Mouse (Mus musculus): ENCODE measurements around the gene Ep400. TPM values are rescaled to one million over a fixed set of nuclear protein-coding genes. Genes with fewer than 3 reads are reported as not detected.
"Not testable (repeated sequence)": the region's sequence is repeated elsewhere in the genome, so short reads cannot be mapped to it uniquely, and the experiment has no call there.

Ep400 gene
- polyA plus RNA-seq, 1 experiment: 155 TPM

- peaks cover 14% of the 10 kb centered on the region for H3K4me1 ChIP-seq (replicated peaks; ENCODE audit: control insufficient read depth, insufficient read depth, low read length)
- peaks cover 4% of the 10 kb centered on the region; the same call in 1 of the 2 replicates for H3K36me3 ChIP-seq (ENCODE audit: control insufficient read depth, insufficient read depth, low read length)
- no peak overlapping the region for H3K27ac ChIP-seq (ENCODE audit: control insufficient read depth, insufficient read depth, low read length)
- H3K27me3 ChIP-seq (ENCODE audit: control insufficient read depth, insufficient read depth, low read length): no peaks in the 10 kb centered on the region
- peak overlapping the region; percentile 52 for H3K4me3 ChIP-seq (ENCODE audit: control insufficient read depth, insufficient read depth, low read length)
- DNase-seq: no peak
- 73% methylated on average over 10 of the region's 10 CpGs for WGBS
- TF ChIP-seq POLR2A (IDR thresholded peaks at IDR 0.05; ENCODE audit: control insufficient read depth, extremely low read depth, insufficient read depth, low read length, poor library complexity) (no peak), CTCF (IDR thresholded peaks at IDR 0.05; ENCODE audit: borderline replicate concordance, control insufficient read depth, extremely low read depth, insufficient read depth, low read length, poor library complexity) (no peak)
These were observed 10.4 kb upstream of the Ep400 start for GRCm38 (mm10) chr5:110780761-110781528.

GRCm38 (mm10) chr5:110779998-110780760, 9.7 kb upstream of the Ep400 start, which contains the start of gene Pus1:
Gene Pus1 (minus strand): TSS chr5:110780659.
- no peak within 1 kb of the TSS for H3K27ac ChIP-seq (ENCODE audit: control insufficient read depth, insufficient read depth, low read length)

GRCm38 (mm10) chr5:110779276-110779997, 8.9 kb upstream of the Ep400 start:
- WGBS: 23% methylated on average over 15 of the region's 15 CpGs
- TF ChIP-seq CTCF (IDR thresholded peaks at IDR 0.05; ENCODE audit: borderline replicate concordance, control insufficient read depth, extremely low read depth, insufficient read depth, low read length, poor library complexity) (no peak), POLR2A (IDR thresholded peaks at IDR 0.05; ENCODE audit: control insufficient read depth, extremely low read depth, insufficient read depth, low read length, poor library complexity) (no peak)
- Histone ChIP-seq H3K4me3 (ENCODE audit: control insufficient read depth, insufficient read depth, low read length) (peak overlapping the region; percentile 52), H3K27ac (ENCODE audit: control insufficient read depth, insufficient read depth, low read length) (no peak overlapping the region), H3K27me3 (ENCODE audit: control insufficient read depth, insufficient read depth, low read length) (no peaks in the 10 kb centered on the region), H3K36me3 (ENCODE audit: control insufficient read depth, insufficient read depth, low read length) (no peaks in the 10 kb centered on the region), H3K4me1 (replicated peaks; ENCODE audit: control insufficient read depth, insufficient read depth, low read length) (peaks cover 14% of the 10 kb centered on the region)
- DNase-seq: no peak

More at GRCm38 (mm10) chr5:110779998-110780760, 9.7 kb upstream of the Ep400 start, which contains the start of gene Pus1:
- Histone ChIP-seq H3K4me1 (replicated peaks; ENCODE audit: control insufficient read depth, insufficient read depth, low read length) (peaks cover 14% of the 10 kb centered on the region), H3K4me3 (ENCODE audit: control insufficient read depth, insufficient read depth, low read length) (peak within 1 kb of the TSS; percentile 52), H3K27me3 (ENCODE audit: control insufficient read depth, insufficient read depth, low read length) (no peaks in the 10 kb centered on the region), H3K36me3 (ENCODE audit: control insufficient read depth, insufficient read depth, low read length) (no peaks in the 10 kb centered on the region)
- peak; percentile 88 for DNase-seq
- under 1% methylated on average over 57 of the region's 57 CpGs for WGBS
- TF ChIP-seq POLR2A (IDR thresholded peaks at IDR 0.05; ENCODE audit: control insufficient read depth, extremely low read depth, insufficient read depth, low read length, poor library complexity) (no peak; the same call in 1 of the 2 replicates), CTCF (IDR thresholded peaks at IDR 0.05; ENCODE audit: borderline replicate concordance, control insufficient read depth, extremely low read depth, insufficient read depth, low read length, poor library complexity) (no peak)

- DNase-seq: no peak
- TF ChIP-seq POLR2A (IDR thresholded peaks at IDR 0.05; ENCODE audit: control insufficient read depth, extremely low read depth, insufficient read depth, low read length, poor library complexity) (no peak), CTCF (IDR thresholded peaks at IDR 0.05; ENCODE audit: borderline replicate concordance, control insufficient read depth, extremely low read depth, insufficient read depth, low read length, poor library complexity) (no peak)
- Histone ChIP-seq H3K27me3 (ENCODE audit: control insufficient read depth, insufficient read depth, low read length) (no peaks in the 10 kb centered on the region), H3K4me1 (replicated peaks; ENCODE audit: control insufficient read depth, insufficient read depth, low read length) (peaks cover 14% of the 10 kb centered on the region), H3K27ac (ENCODE audit: control insufficient read depth, insufficient read depth, low read length) (no peak overlapping the region), H3K4me3 (ENCODE audit: control insufficient read depth, insufficient read depth, low read length) (no peak overlapping the region), H3K36me3 (ENCODE audit: control insufficient read depth, insufficient read depth, low read length) (no peaks in the 10 kb centered on the region)
- 96% methylated on average over 12 of the region's 12 CpGs for WGBS
These were observed 7.7 kb upstream of the Ep400 start for GRCm38 (mm10) chr5:110778263-110778662.

- TF ChIP-seq POLR2A (IDR thresholded peaks at IDR 0.05; ENCODE audit: control insufficient read depth, extremely low read depth, insufficient read depth, low read length, poor library complexity) (no peak), CTCF (IDR thresholded peaks at IDR 0.05; ENCODE audit: borderline replicate concordance, control insufficient read depth, extremely low read depth, insufficient read depth, low read length, poor library complexity) (no peak)
- 99% methylated on average over 2 of the region's 2 CpGs for WGBS
- no peak for DNase-seq
- Histone ChIP-seq H3K27ac (ENCODE audit: control insufficient read depth, insufficient read depth, low read length) (no peak overlapping the region), H3K36me3 (ENCODE audit: control insufficient read depth, insufficient read depth, low read length) (no peaks in the 10 kb centered on the region), H3K4me1 (replicated peaks; ENCODE audit: control insufficient read depth, insufficient read depth, low read length) (peaks cover 14% of the 10 kb centered on the region), H3K27me3 (ENCODE audit: control insufficient read depth, insufficient read depth, low read length) (no peaks in the 10 kb centered on the region), H3K4me3 (ENCODE audit: control insufficient read depth, insufficient read depth, low read length) (no peak overlapping the region)
These were observed 5.6 kb upstream of the Ep400 start for GRCm38 (mm10) chr5:110776141-110776540.

- DNase-seq: no peak
- Histone ChIP-seq H3K27ac (ENCODE audit: control insufficient read depth, insufficient read depth, low read length) (no peak overlapping the region), H3K4me3 (ENCODE audit: control insufficient read depth, insufficient read depth, low read length) (no peak overlapping the region), H3K4me1 (replicated peaks; ENCODE audit: control insufficient read depth, insufficient read depth, low read length) (peaks cover 4% of the 10 kb centered on the region), H3K27me3 (ENCODE audit: control insufficient read depth, insufficient read depth, low read length) (no peaks in the 10 kb centered on the region), H3K36me3 (ENCODE audit: control insufficient read depth, insufficient read depth, low read length) (no peaks in the 10 kb centered on the region)
- 95% methylated on average over 11 of the region's 11 CpGs for WGBS
- no peak for TF ChIP-seq POLR2A (IDR thresholded peaks at IDR 0.05; ENCODE audit: control insufficient read depth, extremely low read depth, insufficient read depth, low read length, poor library complexity)
- no peak for TF ChIP-seq CTCF (IDR thresholded peaks at IDR 0.05; ENCODE audit: borderline replicate concordance, control insufficient read depth, extremely low read depth, insufficient read depth, low read length, poor library complexity)
These were observed 4.0 kb upstream of the Ep400 start for GRCm38 (mm10) chr5:110774511-110774910.

DNA sequence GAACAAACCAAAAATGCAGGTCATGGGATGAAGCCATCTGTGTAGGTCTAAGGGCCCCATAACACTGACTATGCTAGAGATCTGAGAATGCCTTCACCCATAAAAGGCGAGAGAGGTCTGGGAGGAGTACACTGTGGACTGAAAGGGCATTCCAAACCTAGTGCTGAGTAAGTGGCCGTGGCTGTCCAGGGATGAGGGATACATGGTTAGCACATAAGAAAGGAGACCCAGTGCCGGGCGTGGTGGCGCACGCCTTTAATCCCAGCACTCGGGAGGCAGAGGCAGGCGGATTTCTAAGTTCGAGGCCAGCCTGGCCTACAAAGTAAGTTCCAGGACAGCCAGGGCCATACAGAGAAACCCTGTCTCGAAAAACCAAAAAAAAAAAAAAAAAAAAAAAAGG, 2.4 kb upstream of the Ep400 start:
- H3K36me3 ChIP-seq (ENCODE audit: control insufficient read depth, insufficient read depth, low read length); DNase-seq; H3K4me1 ChIP-seq (replicated peaks; ENCODE audit: control insufficient read depth, insufficient read depth, low read length); H3K27ac ChIP-seq (ENCODE audit: control insufficient read depth, insufficient read depth, low read length); H3K4me3 ChIP-seq (ENCODE audit: control insufficient read depth, insufficient read depth, low read length); H3K27me3 ChIP-seq (ENCODE audit: control insufficient read depth, insufficient read depth, low read length): not testable (repeated sequence)
- 93% methylated on average over 10 of the region's 10 CpGs for WGBS
